Mouse (Mus musculus): ENCODE measurements at regions not wholly inside any gene's neighbourhood (a gene's known extent, or its start where the extent isn't known, plus 50 kb on each side); places are given as distances from the start of the nearest gene placed in this dataset.

- TF ChIP-seq POLR2A (IDR thresholded peaks at IDR 0.05; ENCODE audit: extremely low read depth, insufficient read depth, low read length) (no peak), CTCF (IDR thresholded peaks at IDR 0.05; ENCODE audit: low read depth, low read length) (no peak)
These were observed 1183.0 kb downstream of the 4930447A16Rik start for GRCm38 (mm10) chr15:38608207-38608870.

All from liver, adult 2 months (tissue).